8 mouse cellular contexts compared by ENCODE assay signal in genomic region chr2:141463946-141464345, GRCm38 (mm10).
"Had no signal": no experiment of that assay in that cellular context is flagged by ENCODE, and none has a peak within 500 bp of the region (broad histone marks: within the 10 kb centered on the region; RNA-seq: fewer than 3 reads in every experiment).

No protein-coding gene starts in this region.

- DNase-seq: liver, postnatal 0 days; lung, adult 2 months; lung, postnatal 14 days; lung, postnatal 36 days; right cerebral cortex, postnatal 14 days; thymus, adult 2 months; thymus, postnatal 25 days; thymus, postnatal 4 days had no signal
